Mouse (Mus musculus): ENCODE measurements around the gene Cdkn3. TPM values are rescaled to one million over a fixed set of nuclear protein-coding genes. Genes with fewer than 3 reads are reported as not detected.
"Not testable (repeated sequence)": the region's sequence is repeated elsewhere in the genome, so short reads cannot be mapped to it uniquely, and the experiment has no call there.

Gene Cdkn3
- polyA plus RNA-seq, 1 experiment: not detected

DNA sequence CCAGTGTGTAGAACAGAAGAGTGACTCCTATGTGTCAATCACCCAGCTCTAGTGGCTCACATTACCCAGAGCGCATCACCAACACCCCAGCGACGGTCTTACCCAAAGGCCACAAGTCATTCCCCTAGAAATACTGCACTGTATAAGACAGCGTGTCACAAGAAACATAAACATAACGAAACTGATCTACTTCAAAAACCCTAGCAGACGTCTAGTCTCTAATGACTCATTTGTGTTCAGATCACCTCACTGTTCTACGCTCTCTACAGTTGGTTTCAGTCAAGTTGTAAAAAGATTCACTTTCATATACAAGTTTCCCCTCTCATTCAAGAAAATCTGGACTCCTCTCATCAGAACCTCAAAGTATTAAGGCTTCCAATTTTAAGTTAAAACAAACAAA is 58.4 kb downstream of the Cdkn3 start:
- H3K4me3 ChIP-seq (ENCODE audit: insufficient read depth, low read depth, low read length): no peak overlapping the region
- no peak overlapping the region for H3K27ac ChIP-seq (ENCODE audit: insufficient read depth, low read depth, low read length)
- TF ChIP-seq POLR2A (IDR thresholded peaks at IDR 0.05; ENCODE audit: insufficient read depth, low read depth, low read length) (no peak), CTCF (IDR thresholded peaks at IDR 0.05; ENCODE audit: insufficient read depth, low read depth, low read length) (no peak)
- 89% methylated on average over 7 of the region's 7 CpGs for WGBS
- peaks cover 3% of the 10 kb centered on the region; the same call in 1 of the 2 replicates for H3K4me1 ChIP-seq (ENCODE audit: control insufficient read depth, insufficient read depth, low read length)

DNA sequence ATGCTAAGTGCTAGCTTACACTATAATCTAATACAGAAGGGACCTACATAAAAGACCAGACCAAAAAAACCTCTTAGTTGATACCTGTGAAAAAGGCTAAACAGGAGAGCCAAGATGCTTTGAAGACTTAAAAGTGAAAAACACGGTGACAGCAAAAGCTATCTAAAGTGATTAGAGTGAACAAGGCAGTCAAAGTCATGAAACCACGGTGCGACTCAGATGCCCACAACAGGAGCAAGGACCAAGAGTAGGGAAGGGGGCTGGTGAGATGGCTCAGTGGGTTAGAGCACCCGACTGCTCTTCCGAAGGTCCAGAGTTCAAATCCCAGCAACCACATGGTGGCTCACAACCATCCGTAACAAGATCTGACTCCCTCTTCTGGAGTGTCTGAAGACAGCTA is 59.6 kb downstream of the Cdkn3 start:
- not testable (repeated sequence) for H3K4me3 ChIP-seq (ENCODE audit: insufficient read depth, low read depth, low read length); H3K4me1 ChIP-seq (ENCODE audit: control insufficient read depth, insufficient read depth, low read length); H3K27ac ChIP-seq (ENCODE audit: insufficient read depth, low read depth, low read length)
- WGBS: 92% methylated on average over 6 of the region's 6 CpGs

Other genes with a start within 250 kb of the Cdkn3 start
- gene Cnih1, start 27.9 kb downstream of the Cdkn3 start, polyA plus RNA-seq (2012; ENCODE audit: insufficient read depth, insufficient read length, low replicate concordance, missing spikeins): not detected in 2 replicates
- 72.9 TPM in 1 of 2 replicates, not detected in the other for gene Gmfb, start 61.7 kb downstream of the Cdkn3 start, polyA plus RNA-seq (2012; ENCODE audit: insufficient read depth, insufficient read length, low replicate concordance, missing spikeins)
- not detected in 2 replicates for gene Cgrrf1, start 71.6 kb downstream of the Cdkn3 start, polyA plus RNA-seq (2012; ENCODE audit: insufficient read depth, insufficient read length, low replicate concordance, missing spikeins)
- not detected in 2 replicates for gene Samd4, start 122.3 kb downstream of the Cdkn3 start, polyA plus RNA-seq (2012; ENCODE audit: insufficient read depth, insufficient read length, low replicate concordance, missing spikeins)

Data from olfactory bulb, adult 2 months (tissue).